15 mouse cellular contexts compared by ENCODE assay signal in genomic region chr11:96781425-96781824, GRCm38 (mm10). TPM values are rescaled to one million over a fixed set of nuclear protein-coding genes. Genes with fewer than 3 reads are reported as not detected.
A peak's percentile ranks its signal among the peaks of the same experiment; 100 is the strongest.
DNase-seq lines count a peak whose midpoint lies in the region; ATAC-seq and TF ChIP-seq lines count a peak whose summit lies in the region.
"Had no signal": no experiment of that assay in that cellular context is flagged by ENCODE, and none has a peak within 500 bp of the region (broad histone marks: within the 10 kb centered on the region; RNA-seq: fewer than 3 reads in every experiment).

No protein-coding gene starts in this region.

- no peak for TF ChIP-seq EP300 in liver, postnatal 0 days (IDR thresholded peaks at IDR 0.05; ENCODE audit: low read depth)
- no peak for TF ChIP-seq EP300 in ES-Bruce4 (IDR thresholded peaks at IDR 0.05; ENCODE audit: insufficient read depth, low read depth, low read length)

- H3K36me3 ChIP-seq in heart, embryonic 12.5 days: no peaks in the 10 kb centered on the region
- H3K36me3 ChIP-seq in liver, postnatal 0 days (replicated peaks; ENCODE audit: insufficient read depth, low read length): no peaks in the 10 kb centered on the region
- H3K36me3 ChIP-seq in liver, embryonic 12.5 days: no peaks in the 10 kb centered on the region
- no peaks in the 10 kb centered on the region for H3K36me3 ChIP-seq in ES-Bruce4 (ENCODE audit: control insufficient read depth, insufficient read depth, low read length, poor library complexity, severe bottlenecking)
- H3K36me3 ChIP-seq: liver, embryonic 15.5 days; neural tube, embryonic 15.5 days had no signal

- peak; percentile 81 for DNase-seq in heart, adult 11 months
- DNase-seq in liver, postnatal 0 days: no peak
- DNase-seq in naive thymus-derived CD4-positive, alpha-beta T cell, adult 2 months (ENCODE audit: low read depth): peak; percentile 48
- no peak for DNase-seq in urinary bladder, postnatal 10 days (ENCODE audit: low spot score)
- DNase-seq in cerebellum, adult 8-10 months: no peak
- DNase-seq: cerebellum, postnatal 14 days; gastrocnemius, postnatal 25 days; right cerebral cortex, postnatal 14 days; thymus, postnatal 4 days had no signal

- peak; percentile 69 for TF ChIP-seq CTCF in liver, postnatal 0 days (IDR thresholded peaks at IDR 0.05; ENCODE audit: low read depth)
- TF ChIP-seq CTCF in ES-Bruce4 (IDR thresholded peaks at IDR 0.05; ENCODE audit: low read depth, low read length): no peak

- H3K9me3 ChIP-seq in heart, embryonic 12.5 days (replicated peaks): no peaks in the 10 kb centered on the region
- no peaks in the 10 kb centered on the region for H3K9me3 ChIP-seq in liver, postnatal 0 days (ENCODE audit: low read length)
- H3K9me3 ChIP-seq in liver, embryonic 12.5 days (replicated peaks): no peaks in the 10 kb centered on the region
- no peaks in the 10 kb centered on the region for H3K9me3 ChIP-seq in ES-Bruce4 (replicated peaks; ENCODE audit: control insufficient read depth, insufficient read depth, low read length, poor library complexity, severe bottlenecking)
- H3K9me3 ChIP-seq: liver, embryonic 15.5 days; neural tube, embryonic 15.5 days had no signal

- H3K27me3 ChIP-seq in heart, embryonic 12.5 days (replicated peaks): no peaks in the 10 kb centered on the region
- no peaks in the 10 kb centered on the region for H3K27me3 ChIP-seq in liver, postnatal 0 days (ENCODE audit: insufficient read depth, low read length)
- no peaks in the 10 kb centered on the region for H3K27me3 ChIP-seq in liver, embryonic 12.5 days (replicated peaks)
- no peaks in the 10 kb centered on the region for H3K27me3 ChIP-seq in ES-Bruce4 (ENCODE audit: control insufficient read depth, insufficient read depth, low read length, poor library complexity, severe bottlenecking)
- H3K27me3 ChIP-seq: liver, embryonic 15.5 days; neural tube, embryonic 15.5 days had no signal

- peaks cover 7% of the 10 kb centered on the region for H3K4me1 ChIP-seq in heart, embryonic 12.5 days (replicated peaks)
- H3K4me1 ChIP-seq in liver, postnatal 0 days (ENCODE audit: insufficient read depth): peaks cover 11% of the 10 kb centered on the region
- peaks cover 12% of the 10 kb centered on the region for H3K4me1 ChIP-seq in liver, embryonic 12.5 days
- H3K4me1 ChIP-seq in ES-Bruce4 (ENCODE audit: control insufficient read depth, insufficient read depth, low read length): peaks cover 3% of the 10 kb centered on the region

- TF ChIP-seq POLR2A in ES-Bruce4 (IDR thresholded peaks at IDR 0.05; ENCODE audit: insufficient read depth, low read length): no peak

- H3K9ac ChIP-seq in heart, embryonic 12.5 days: no peak overlapping the region
- no peak overlapping the region for H3K9ac ChIP-seq in liver, postnatal 0 days (replicated peaks)
- no peak overlapping the region for H3K9ac ChIP-seq in liver, embryonic 12.5 days
- H3K9ac ChIP-seq in ES-Bruce4 (ENCODE audit: low read depth, poor library complexity, severe bottlenecking): peak overlapping the region; percentile 55
- H3K9ac ChIP-seq: liver, embryonic 15.5 days; neural tube, embryonic 15.5 days had no signal

- no peak overlapping the region for H3K4me3 ChIP-seq in heart, embryonic 12.5 days
- no peak overlapping the region for H3K4me3 ChIP-seq in liver, postnatal 0 days (ENCODE audit: low read depth, low read length)
- H3K4me3 ChIP-seq in liver, embryonic 12.5 days: no peak overlapping the region
- no peak overlapping the region for H3K4me3 ChIP-seq in ES-Bruce4 (ENCODE audit: low read depth, low read length)
- H3K4me3 ChIP-seq: liver, embryonic 15.5 days; neural tube, embryonic 15.5 days had no signal

- ATAC-seq in heart, embryonic 12.5 days (ENCODE audit: insufficient number of reproducible peaks, low FRiP score): no peak
- ATAC-seq in liver, postnatal 0 days: no peak
- ATAC-seq in liver, embryonic 12.5 days: no peak
- ATAC-seq: forebrain, embryonic 16.5 days had no signal

- WGBS in heart, embryonic 12.5 days: 63% methylated on average over 2 of the region's 2 CpGs
- WGBS in liver, postnatal 0 days (ENCODE audit: insufficient replicate concordance): 67% methylated on average over 2 of the region's 2 CpGs
- 46% methylated on average over 2 of the region's 2 CpGs for WGBS in liver, embryonic 12.5 days (ENCODE audit: insufficient replicate concordance)

- H3K27ac ChIP-seq in heart, embryonic 12.5 days (ENCODE audit: poor library complexity, severe bottlenecking): no peak overlapping the region
- H3K27ac ChIP-seq in liver, postnatal 0 days (ENCODE audit: low read depth): no peak overlapping the region
- no peak overlapping the region for H3K27ac ChIP-seq in liver, embryonic 12.5 days
- peak overlapping the region; percentile 95 for H3K27ac ChIP-seq in ES-Bruce4 (ENCODE audit: insufficient read depth, low read length)
- H3K27ac ChIP-seq: liver, embryonic 15.5 days; neural tube, embryonic 15.5 days had no signal

- H3K4me2 ChIP-seq in heart, embryonic 12.5 days: no peak overlapping the region
- no peak overlapping the region for H3K4me2 ChIP-seq in liver, postnatal 0 days (ENCODE audit: low read depth, low read length)
- H3K4me2 ChIP-seq in liver, embryonic 12.5 days: no peak overlapping the region
- H3K4me2 ChIP-seq: liver, embryonic 15.5 days; neural tube, embryonic 15.5 days had no signal

RNA-seq across cellular contexts. Expression of gene Snx11, which starts 4.1 kb away (rescaled TPM):
- polyA plus RNA-seq in heart, embryonic 12.5 days (2016; fragmentation: Nextera tagmentation; extraction: Ambion mirVana): 14.3 and 14.7 TPM in 2 replicates
- 7.0 and 7.5 TPM in 2 replicates for polyA plus RNA-seq in liver, postnatal 0 days (2015; fragmentation: Nextera tagmentation; extraction: Ambion mirVana)
- polyA plus RNA-seq in liver, embryonic 12.5 days (2016; fragmentation: Nextera tagmentation; extraction: Ambion mirVana): 14.3 and 14.4 TPM in 2 replicates
- polyA plus RNA-seq in ES-Bruce4 (2011; ENCODE audit: insufficient read depth, insufficient read length, low read depth, missing spikeins): 27.3 and 31.1 TPM in 2 replicates

RNA-seq across cellular contexts. Expression of gene Cbx1, which starts 7.5 kb away (rescaled TPM):
- polyA plus RNA-seq in heart, embryonic 12.5 days (2016; fragmentation: Nextera tagmentation; extraction: Ambion mirVana): 57.9 and 61.0 TPM in 2 replicates
- polyA plus RNA-seq in liver, postnatal 0 days (2015; fragmentation: Nextera tagmentation; extraction: Ambion mirVana): 20.7 and 24.9 TPM in 2 replicates
- polyA plus RNA-seq in liver, embryonic 12.5 days (2016; fragmentation: Nextera tagmentation; extraction: Ambion mirVana): 51.6 and 52.4 TPM in 2 replicates
- polyA plus RNA-seq in ES-Bruce4 (2011; ENCODE audit: insufficient read depth, insufficient read length, low read depth, missing spikeins): 201 and 202 TPM in 2 replicates

RNA-seq across cellular contexts. Expression of gene Nfe2l1, which starts 48.3 kb away (rescaled TPM):
- 85.8 and 89.7 TPM in 2 replicates for polyA plus RNA-seq in heart, embryonic 12.5 days (2016; fragmentation: Nextera tagmentation; extraction: Ambion mirVana)
- polyA plus RNA-seq in liver, postnatal 0 days (2015; fragmentation: Nextera tagmentation; extraction: Ambion mirVana): 17.6 and 22.1 TPM in 2 replicates
- polyA plus RNA-seq in liver, embryonic 12.5 days (2016; fragmentation: Nextera tagmentation; extraction: Ambion mirVana): 26.7 and 32.4 TPM in 2 replicates
- polyA plus RNA-seq in ES-Bruce4 (2011; ENCODE audit: insufficient read depth, insufficient read length, low read depth, missing spikeins): 181 and 194 TPM in 2 replicates

Comparison
In these comparisons a context has a peak if more than half of its experiments do, and no peak if none do; other contexts are left out.
1. DNase-seq: peak in heart, adult 11 months (single experiment) and naive thymus-derived CD4-positive, alpha-beta T cell, adult 2 months (single experiment); none in liver, postnatal 0 days (single experiment), urinary bladder, postnatal 10 days (single experiment) and cerebellum, adult 8-10 months (single experiment).